Mouse (Mus musculus) urinary bladder, postnatal 4 days (tissue): ENCODE measurements around the gene Dchs2.
A peak's percentile ranks its signal among the peaks of the same experiment; 100 is the strongest.
"Not testable (repeated sequence)": the region's sequence is repeated elsewhere in the genome, so short reads cannot be mapped to it uniquely, and the experiment has no call there.

ENCODE experiments used
- DNase-seq, 2 experiments: peaks; one replicate each; pipeline ENCODE4 v3.0.0; 2021 to 2022; ENCODE audit warnings: low spot score in 2 of 2

Gene Dchs2

GRCm38 (mm10) chr3:83127726-83128448 lies at the start of gene Dchs2:
TSS of gene Dchs2 (plus strand) at chr3:83127948.
- no peak for DNase-seq

DNA sequence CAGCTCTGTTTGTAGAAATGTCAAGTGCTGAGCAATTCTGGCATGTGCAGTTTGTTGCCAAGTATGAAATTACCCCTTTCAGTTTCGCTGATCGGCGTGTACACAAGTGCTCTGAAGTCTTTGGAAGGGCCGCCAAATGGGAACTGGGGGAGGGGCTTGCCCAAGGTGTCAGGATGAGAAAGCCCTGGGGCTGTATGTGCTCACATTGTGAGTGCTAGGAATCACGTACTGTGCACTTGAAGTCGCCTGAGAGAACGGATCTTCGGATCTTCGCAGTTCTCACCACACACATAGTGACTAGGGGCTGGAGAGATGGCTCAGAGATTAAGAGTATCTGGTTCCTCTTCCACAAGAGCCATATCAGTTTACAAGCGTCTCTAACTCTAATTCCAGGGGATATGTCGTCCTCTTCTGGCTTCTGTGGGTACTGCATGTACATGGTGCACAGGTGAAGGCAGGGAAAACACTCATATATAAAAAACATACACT lies 47.1 kb upstream of the Dchs2 start:
- peak in 1 of 2 experiments; percentile 63 for DNase-seq

GRCm38 (mm10) chr3:83097586-83097985 lies 30.2 kb upstream of the Dchs2 start:
- no peak for DNase-seq

GRCm38 (mm10) chr3:83098546-83099034 lies 29.2 kb upstream of the Dchs2 start:
- no peak for DNase-seq

GRCm38 (mm10) chr3:83099139-83099538 lies 28.6 kb upstream of the Dchs2 start:
- DNase-seq = no peak

DNA sequence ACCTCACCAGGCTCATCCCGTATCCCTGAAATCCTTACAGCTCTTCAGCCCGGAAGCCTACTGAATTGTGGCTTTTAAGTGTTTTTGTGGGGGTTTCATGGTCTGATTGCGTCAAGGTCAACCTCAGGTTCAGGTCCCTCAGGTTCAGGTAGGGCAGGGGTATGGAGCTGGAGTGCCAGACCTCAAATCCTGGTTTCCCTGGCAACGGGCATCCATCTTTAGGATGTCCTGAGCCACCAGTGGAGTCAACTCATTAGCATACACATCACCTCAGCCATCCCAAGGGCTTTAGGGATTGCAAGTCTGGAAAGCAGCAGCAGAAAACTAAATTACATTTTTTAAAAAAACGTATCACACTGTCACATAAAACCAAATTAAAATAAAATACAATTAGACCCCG lies 28.1 kb upstream of the Dchs2 start:
- DNase-seq = no peak

GRCm38 (mm10) chr3:83102286-83102685 lies 25.5 kb upstream of the Dchs2 start:
- no peak for DNase-seq

GRCm38 (mm10) chr3:83110163-83110562 lies 17.6 kb upstream of the Dchs2 start:
- DNase-seq = no peak

GRCm38 (mm10) chr3:83111485-83112261 lies 16.1 kb upstream of the Dchs2 start:
- no peak for DNase-seq

DNA sequence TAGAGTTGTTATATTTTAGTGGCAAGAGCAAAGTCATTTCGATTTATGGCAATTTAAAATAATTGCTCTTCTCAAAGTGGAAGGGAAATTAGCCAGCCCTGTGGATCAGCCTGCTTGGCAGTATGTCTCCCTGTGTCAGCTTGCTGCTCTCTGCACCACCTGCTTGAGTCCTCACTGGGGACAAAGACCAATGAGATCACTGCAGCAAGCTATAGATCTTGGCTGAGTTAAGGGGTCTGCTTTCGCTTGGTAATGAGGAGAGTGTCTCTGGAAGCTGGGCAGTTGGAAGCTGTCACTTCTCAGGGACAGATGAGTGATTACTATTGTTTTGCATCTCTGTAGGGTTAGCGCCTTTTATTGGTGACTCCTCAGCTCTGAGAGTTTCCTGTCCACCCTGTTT lies 14.9 kb upstream of the Dchs2 start:
- DNase-seq = no peak

DNA sequence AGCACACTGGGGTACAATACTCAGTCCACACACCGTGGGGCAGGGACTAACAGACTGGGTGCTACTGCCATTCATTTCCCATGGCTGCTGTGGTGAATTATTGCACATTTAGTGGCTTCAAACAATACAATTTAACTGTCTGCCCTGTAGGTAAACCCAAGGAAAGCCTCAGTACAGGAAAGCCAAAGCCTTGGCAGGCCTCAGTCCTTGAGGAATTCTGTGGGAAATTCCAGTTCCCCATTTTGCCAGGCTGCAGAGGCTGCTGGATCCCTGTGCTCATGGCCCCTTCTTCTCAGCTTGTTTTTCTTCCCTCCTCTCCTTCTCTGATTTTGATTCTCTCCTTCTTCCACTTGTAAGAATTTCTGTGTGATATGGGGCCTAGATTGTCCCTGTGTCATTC lies 12.8 kb upstream of the Dchs2 start:
- no peak for DNase-seq

GRCm38 (mm10) chr3:83117592-83117991 lies 10.2 kb upstream of the Dchs2 start:
- DNase-seq = no peak

DNA sequence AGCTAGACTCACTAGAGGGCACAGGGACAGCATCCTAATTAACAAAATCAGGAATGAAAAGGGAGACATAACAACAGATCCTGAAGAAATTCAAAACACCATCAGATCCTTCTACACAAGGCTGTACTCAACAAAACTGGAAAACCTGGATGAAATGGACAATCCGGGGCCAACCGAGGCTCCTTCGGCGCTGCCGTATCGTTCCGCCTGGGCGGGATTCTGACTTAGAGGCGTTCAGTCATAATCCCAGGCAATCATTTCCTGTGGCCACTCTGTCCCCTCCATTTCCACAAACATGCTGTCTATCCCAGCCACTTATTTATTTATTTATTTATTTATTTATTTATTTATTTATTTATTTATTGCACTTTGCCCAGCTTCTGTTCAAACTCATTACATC lies 3.8 kb upstream of the Dchs2 start:
- not testable (repeated sequence) for DNase-seq

DNA sequence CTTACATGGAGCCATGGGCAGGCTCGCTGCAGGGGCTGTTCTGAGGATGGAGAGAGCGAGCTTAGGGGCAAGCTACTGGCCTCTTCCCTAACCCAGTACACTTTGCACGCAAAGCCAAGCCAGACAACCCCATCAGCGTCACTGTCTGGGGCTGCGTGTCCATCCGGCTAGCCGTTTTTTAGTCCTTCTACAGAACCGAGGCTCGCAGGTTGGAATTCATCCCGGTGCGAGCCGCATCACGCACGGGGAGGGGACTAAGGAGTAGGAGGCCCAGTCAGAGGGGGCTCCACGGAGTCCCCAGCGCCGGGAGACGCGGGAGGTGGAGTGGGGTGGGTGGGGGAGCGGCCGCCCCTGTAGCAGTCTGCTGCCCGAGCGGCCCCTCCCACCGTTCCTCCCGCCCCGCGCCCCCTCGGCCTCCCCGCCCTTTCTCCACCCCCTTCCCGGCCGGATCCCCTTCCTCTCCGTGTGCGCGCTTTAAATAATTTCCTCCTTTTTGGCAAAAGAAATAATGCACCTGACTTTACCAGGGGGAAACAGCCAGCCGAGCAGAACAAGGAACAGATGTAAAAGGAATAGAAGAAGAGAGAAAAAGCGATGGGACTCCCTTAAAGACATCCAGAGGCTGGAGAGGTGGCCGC lies 541 bp upstream of the Dchs2 start:
- no peak for DNase-seq

DNA sequence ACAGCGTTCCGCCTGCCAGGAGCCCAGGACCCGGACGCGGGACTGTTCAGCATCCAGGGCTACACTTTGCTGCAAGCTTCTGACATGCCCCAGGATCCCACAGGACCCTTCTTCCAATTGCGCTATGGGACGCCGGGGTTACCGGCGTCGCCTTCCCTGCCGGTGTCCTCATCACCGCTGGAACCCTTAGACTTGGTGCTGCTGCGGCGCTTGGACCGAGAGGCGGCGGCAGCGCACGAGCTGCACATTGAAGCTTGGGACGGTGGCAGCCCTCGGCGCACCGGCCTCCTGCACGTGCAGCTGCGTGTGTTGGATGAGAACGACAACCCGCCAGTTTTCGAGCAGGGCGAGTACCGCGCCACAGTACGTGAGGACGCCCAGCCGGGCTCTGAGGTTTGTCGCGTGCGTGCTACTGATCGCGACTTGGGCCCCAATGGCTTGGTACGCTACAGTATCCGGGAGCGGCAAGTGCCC lies 738 bp downstream of the Dchs2 start:
- no peak for DNase-seq

GRCm38 (mm10) chr3:83129151-83129550 lies 1.4 kb downstream of the Dchs2 start:
- DNase-seq = no peak

DNA sequence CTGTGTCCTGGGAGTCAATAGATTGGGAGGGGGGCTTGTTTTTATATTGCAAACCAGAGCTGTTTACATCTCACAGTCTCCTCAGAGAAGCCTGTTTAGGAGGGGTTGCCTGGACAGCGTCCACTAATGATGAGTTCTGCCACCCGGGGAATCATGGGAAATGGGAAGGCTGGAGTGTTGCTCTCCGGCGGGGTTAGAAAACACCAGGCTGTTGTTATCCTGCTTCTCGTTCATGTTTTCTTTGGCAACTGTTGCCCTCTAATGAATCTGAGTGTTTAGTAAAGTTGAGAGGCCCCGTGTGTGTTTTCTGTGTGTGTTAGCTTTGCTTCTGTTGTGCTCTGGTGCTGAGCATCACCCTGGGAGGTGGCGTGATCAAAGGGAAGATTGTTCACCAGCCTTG lies 8.7 kb downstream of the Dchs2 start:
- DNase-seq = no peak

DNA sequence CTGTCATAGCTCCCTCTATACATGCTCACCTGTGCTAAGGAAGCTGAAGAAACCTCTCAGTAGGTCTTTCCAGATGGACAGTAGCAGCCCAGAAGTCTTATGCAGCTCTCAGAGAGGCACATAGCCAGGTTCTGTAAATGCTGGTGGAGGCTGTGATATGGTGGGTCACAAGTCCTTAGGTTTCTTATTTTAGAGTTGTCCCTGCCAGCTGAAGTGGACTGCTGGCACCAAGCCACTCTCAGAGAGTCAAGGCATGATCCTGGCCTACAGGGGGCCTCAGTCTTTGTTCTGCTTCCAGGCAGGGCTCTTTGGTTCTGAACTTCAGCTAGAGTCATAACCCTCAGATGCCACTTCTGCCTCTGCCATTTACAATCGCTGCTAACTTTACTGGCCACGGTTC lies 11.1 kb downstream of the Dchs2 start:
- no peak for DNase-seq

GRCm38 (mm10) chr3:83145610-83146009 lies 17.9 kb downstream of the Dchs2 start:
- DNase-seq = no peak

DNA sequence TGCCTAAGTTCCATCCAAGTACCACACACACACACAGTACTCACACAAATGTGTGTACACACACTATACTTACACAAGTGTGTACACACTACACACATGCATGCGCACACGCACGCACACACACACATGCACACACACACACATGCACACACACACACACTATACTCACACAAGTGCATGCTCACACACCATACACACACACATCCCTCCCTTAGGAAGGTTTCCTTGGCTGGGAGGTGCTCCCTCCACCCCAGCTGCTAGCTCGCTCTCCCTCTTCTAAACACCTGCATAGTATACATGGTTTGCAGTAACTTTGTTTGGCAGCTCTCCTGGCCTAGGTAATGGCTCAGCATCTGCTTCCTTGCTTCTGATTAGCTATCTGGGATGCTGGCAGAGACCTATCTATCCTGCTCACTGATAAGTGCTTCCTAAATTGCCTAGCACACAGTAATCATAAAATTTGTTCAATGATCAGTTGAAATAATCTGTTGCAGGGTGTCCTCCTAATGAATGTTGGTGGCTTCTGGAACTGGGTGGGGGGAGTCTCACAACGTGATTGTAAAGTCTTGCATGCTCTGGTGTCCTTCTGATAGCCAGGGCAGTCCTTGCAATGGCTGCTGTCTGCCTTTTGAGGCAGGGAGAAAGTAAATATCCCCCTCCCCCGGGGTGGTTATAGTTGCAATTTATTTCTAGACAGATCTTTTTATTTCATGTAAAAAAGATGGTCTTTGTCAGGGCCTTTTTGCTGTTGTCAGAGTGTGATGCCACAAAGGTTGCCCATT lies 19.7 kb downstream of the Dchs2 start:
- no peak for DNase-seq

GRCm38 (mm10) chr3:83148055-83148447 lies 20.3 kb downstream of the Dchs2 start:
- no peak for DNase-seq

GRCm38 (mm10) chr3:83148508-83148907 lies 20.8 kb downstream of the Dchs2 start:
- no peak for DNase-seq
